Mouse (Mus musculus) spleen, adult 2 months (tissue): ENCODE measurements around the gene Tex21. TPM values are rescaled to one million over a fixed set of nuclear protein-coding genes. Genes with fewer than 3 reads are reported as not detected.

Experiments
- DNase-seq, 2 experiments: peaks; one replicate each; pipeline versions ENCODE4 v3.0.0 to v3.0.0-alpha.2; 2012 to 2021; ENCODE audit warnings: low spot score in 2 of 2, low read depth in 1 of 2
- H3K27ac ChIP-seq: fragments of 200-500 bp; 2 replicates; pipeline ENCODE4 v1.5.1; 2012; ENCODE audit warnings: low read length, inconsistent platforms; ENCODE audit not compliant: insufficient read depth
- H3K27me3 ChIP-seq: fragments of 200-500 bp; 2 replicates; pipeline ENCODE4 v1.6.1; 2012; ENCODE audit warnings: mild to moderate bottlenecking, moderate library complexity, low read length, inconsistent platforms; ENCODE audit not compliant: control insufficient read depth, insufficient read depth
- H3K36me3 ChIP-seq: fragments of 200-500 bp; 2 replicates; pipeline ENCODE4 v1.6.1; 2012; ENCODE audit warnings: mild to moderate bottlenecking, low read length, inconsistent platforms; ENCODE audit not compliant: control insufficient read depth, insufficient read depth
- H3K4me1 ChIP-seq: fragments of 200-500 bp; 2 replicates; pipeline ENCODE4 v1.6.1; 2011; ENCODE audit warnings: inconsistent platforms; ENCODE audit not compliant: control insufficient read depth, insufficient read depth, insufficient read length
- H3K4me3 ChIP-seq: fragments of 200-500 bp; 2 replicates; pipeline ENCODE4 v1.5.1; 2011; ENCODE audit warnings: mild to moderate bottlenecking, inconsistent platforms; ENCODE audit not compliant: insufficient read depth, insufficient read length; ENCODE audit errors: extremely low read depth
- CTCF ChIP-seq: fragments of 200-500 bp; IDR thresholded peaks from 2 replicates; pipeline ENCODE4 v1.5.1; 2011; ENCODE audit warnings: mild to moderate bottlenecking, inconsistent platforms; ENCODE audit not compliant: insufficient read depth, insufficient read length, insufficient replicate concordance; ENCODE audit errors: extremely low read depth
- POLR2A ChIP-seq: fragments of 200-500 bp; IDR thresholded peaks from 2 replicates; pipeline ENCODE4 v1.6.1; 2011; ENCODE audit warnings: low read depth, low read length, inconsistent platforms
- WGBS: fragments of 180-500 bp; shearing (Covaris S2); methylation state at CpG from one replicate; pipeline ENCODE4 v1.1.7; 2018; 5-methylcytosine and 5-hydroxymethylcytosine counted together
- polyA plus RNA-seq: library from polyadenylated mRNA; depleted of rRNA; stranded (reverse); fragments of >200 nt; gene quantifications from 2 replicates; pipeline ENCODE4 v1.2.3, GENCODE M21; 2012

Tex21 gene
- polyA plus RNA-seq, 1 experiment: not detected

GRCm38 (mm10) chr12:76269196-76269595, 22.6 kb upstream of the Tex21 start:
- TF ChIP-seq CTCF (no peak), POLR2A (no peak)
- Histone ChIP-seq H3K27ac (no peak overlapping the region), H3K4me3 (no peak overlapping the region), H3K27me3 (no peaks in the 10 kb centered on the region), H3K36me3 (no peaks in the 10 kb centered on the region), H3K4me1 (peaks cover 3% of the 10 kb centered on the region; the same call in 1 of the 2 replicates)
- DNase-seq: no peak
- 92% methylated on average over 7 of the region's 7 CpGs for WGBS

GRCm38 (mm10) chr12:76268686-76269085, 22.1 kb upstream of the Tex21 start:
- H3K4me3 ChIP-seq: no peak overlapping the region
- DNase-seq: no peak
- H3K4me1 ChIP-seq: peaks cover 3% of the 10 kb centered on the region; the same call in 1 of the 2 replicates
- WGBS: 89% methylated on average over 10 of the region's 10 CpGs
- no peak for TF ChIP-seq POLR2A
- no peak for TF ChIP-seq CTCF
- H3K27ac ChIP-seq: no peak overlapping the region
- no peaks in the 10 kb centered on the region for H3K36me3 ChIP-seq
- no peaks in the 10 kb centered on the region for H3K27me3 ChIP-seq

GRCm38 (mm10) chr12:76266875-76267274, 20.3 kb upstream of the Tex21 start:
- DNase-seq: peak in 1 of 2 experiments; percentile 30
- no peaks in the 10 kb centered on the region for H3K27me3 ChIP-seq

GRCm38 (mm10) chr12:76265001-76265400, 18.5 kb upstream of the Tex21 start:
- H3K4me3 ChIP-seq: no peak overlapping the region
- H3K27me3 ChIP-seq: no peaks in the 10 kb centered on the region
- no peak for DNase-seq
- no peak overlapping the region for H3K27ac ChIP-seq
- H3K36me3 ChIP-seq: peaks cover 2% of the 10 kb centered on the region; the same call in 1 of the 2 replicates
- 51% methylated on average over 6 of the region's 6 CpGs for WGBS
- TF ChIP-seq POLR2A (no peak), CTCF (no peak)
- H3K4me1 ChIP-seq: peaks cover 3% of the 10 kb centered on the region; the same call in 1 of the 2 replicates

More at GRCm38 (mm10) chr12:76266875-76267274, 20.3 kb upstream of the Tex21 start:
- TF ChIP-seq CTCF (peak; percentile 9; the same call in 1 of the 2 replicates), POLR2A (no peak)
- no peak overlapping the region for H3K27ac ChIP-seq
- WGBS: 69% methylated on average over 9 of the region's 9 CpGs
- peaks cover 3% of the 10 kb centered on the region; the same call in 1 of the 2 replicates for H3K4me1 ChIP-seq
- no peak overlapping the region for H3K4me3 ChIP-seq
- H3K36me3 ChIP-seq: peaks cover 2% of the 10 kb centered on the region; the same call in 1 of the 2 replicates

- Histone ChIP-seq H3K4me3 (no peak overlapping the region), H3K27ac (no peak overlapping the region), H3K27me3 (no peaks in the 10 kb centered on the region), H3K36me3 (peaks cover 2% of the 10 kb centered on the region; the same call in 1 of the 2 replicates), H3K4me1 (peaks cover 3% of the 10 kb centered on the region; the same call in 1 of the 2 replicates)
- no peak for TF ChIP-seq CTCF
- TF ChIP-seq POLR2A: no peak
- 86% methylated on average over 9 of the region's 9 CpGs for whole genome bisulfite sequencing
- DNase-seq: no peak
Measured at GRCm38 (mm10) chr12:76264325-76264965, 17.9 kb upstream of the Tex21 start.

GRCm38 (mm10) chr12:76263876-76264275, 17.3 kb upstream of the Tex21 start:
- H3K4me1 ChIP-seq: peaks cover 3% of the 10 kb centered on the region; the same call in 1 of the 2 replicates
- no peaks in the 10 kb centered on the region for H3K27me3 ChIP-seq
- DNase-seq: no peak
- H3K36me3 ChIP-seq: peaks cover 2% of the 10 kb centered on the region; the same call in 1 of the 2 replicates
- WGBS: 82% methylated on average over 1 of the region's 1 CpGs
- no peak overlapping the region for H3K4me3 ChIP-seq
- TF ChIP-seq CTCF (no peak), POLR2A (no peak)
- no peak overlapping the region for H3K27ac ChIP-seq

GRCm38 (mm10) chr12:76262918-76263317, 16.4 kb upstream of the Tex21 start:
- H3K36me3 ChIP-seq: peaks cover 2% of the 10 kb centered on the region; the same call in 1 of the 2 replicates
- no peak overlapping the region for H3K4me3 ChIP-seq
- TF ChIP-seq CTCF (no peak), POLR2A (no peak)
- H3K4me1 ChIP-seq: peaks cover 3% of the 10 kb centered on the region; the same call in 1 of the 2 replicates
- no peaks in the 10 kb centered on the region for H3K27me3 ChIP-seq
- WGBS: 96% methylated on average over 4 of the region's 4 CpGs
- DNase-seq: no peak
- H3K27ac ChIP-seq: no peak overlapping the region
